Mouse (Mus musculus): ENCODE results near the gene Nf2.
A peak's percentile ranks its signal among the peaks of the same experiment; 100 is the strongest.

Gene Nf2

DNA sequence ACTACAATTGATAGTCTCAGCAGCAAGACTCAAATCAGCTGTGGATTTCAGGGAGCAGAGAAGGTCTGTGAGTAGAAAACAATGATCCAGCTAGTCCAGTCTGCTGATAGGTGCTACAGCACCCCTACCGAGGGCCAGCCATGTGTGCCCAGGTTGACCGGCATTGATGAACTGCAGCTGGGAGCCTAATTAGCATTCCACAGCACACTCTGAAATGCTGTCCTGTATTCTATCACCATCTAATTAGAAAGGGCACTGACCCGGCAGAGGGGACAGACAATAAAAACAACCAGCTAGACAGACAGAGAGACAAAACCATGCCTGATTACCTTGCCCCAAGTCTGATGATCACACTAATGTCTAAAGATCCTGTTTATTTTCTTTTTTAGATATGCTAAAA, 56.3 kb downstream of the Nf2 start:
- DNase-seq (ENCODE audit: low read depth, low spot score) = no peak

DNA sequence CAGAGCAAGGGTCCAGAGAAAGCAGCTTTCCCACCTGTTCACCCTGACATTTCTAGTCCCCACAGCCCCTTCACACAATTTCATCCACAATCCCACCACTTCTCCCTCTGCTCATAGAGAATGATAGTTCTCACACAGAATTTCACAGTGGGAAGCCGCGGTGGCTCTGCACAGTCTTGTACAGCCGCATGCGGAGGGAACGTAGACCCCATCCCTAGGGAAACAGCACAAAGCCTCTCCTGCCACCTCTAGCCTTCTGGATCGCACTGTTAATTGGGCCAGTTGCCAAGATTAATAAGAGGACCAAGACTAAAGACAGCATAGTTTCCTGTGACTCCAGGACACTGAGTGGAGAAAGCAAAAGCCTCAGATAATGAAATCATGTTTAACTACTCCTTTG, 57.8 kb downstream of the Nf2 start:
- DNase-seq (ENCODE audit: low read depth, low spot score) = no peak

DNA sequence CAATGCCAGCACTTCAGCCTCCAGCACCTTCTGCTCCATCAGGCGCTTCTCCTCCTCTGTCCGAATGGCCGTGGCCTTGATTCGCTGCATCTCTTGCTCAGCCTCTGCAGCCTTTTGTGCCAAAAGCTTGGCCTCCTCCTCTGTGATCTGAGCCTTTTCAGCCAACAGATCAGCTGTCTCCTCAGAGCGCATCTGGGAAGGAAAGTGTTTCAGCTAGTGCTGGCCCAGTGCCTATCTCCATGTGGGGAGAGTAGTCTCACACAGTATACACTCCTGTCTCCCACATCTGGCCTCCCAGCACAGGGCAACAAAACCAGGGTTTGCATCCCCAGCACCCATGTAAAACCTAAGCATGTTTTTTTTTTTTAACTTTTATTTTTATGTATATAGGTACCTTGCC, 59.6 kb downstream of the Nf2 start:
- no peak for DNase-seq (ENCODE audit: low read depth, low spot score)

DNA sequence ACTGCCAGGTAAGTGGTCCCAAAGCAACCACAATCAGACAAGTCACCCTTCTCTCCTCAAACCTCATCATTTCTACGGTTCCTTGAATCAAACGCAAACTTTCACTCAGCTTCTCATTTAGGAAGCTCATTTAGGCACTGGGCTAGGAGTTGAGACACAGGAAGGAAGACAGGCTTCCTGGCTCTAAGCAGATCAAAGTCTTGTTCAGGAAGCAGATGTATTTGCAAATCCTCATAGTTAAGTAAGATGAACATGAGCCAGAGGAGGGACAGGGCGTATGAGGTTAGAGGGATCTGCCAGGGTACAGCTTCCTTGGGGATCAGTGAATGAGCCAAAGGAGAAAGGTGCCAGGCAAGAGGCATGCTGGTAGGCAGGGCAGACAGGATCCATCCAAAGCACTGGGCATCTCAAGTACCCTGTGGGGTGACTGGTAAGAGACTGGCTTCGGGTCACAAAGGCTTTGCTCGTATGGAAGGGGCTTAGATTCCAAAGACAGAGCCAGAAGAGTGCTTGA, 64.7 kb downstream of the Nf2 start:
- DNase-seq (ENCODE audit: low read depth, low spot score) = no peak

DNA sequence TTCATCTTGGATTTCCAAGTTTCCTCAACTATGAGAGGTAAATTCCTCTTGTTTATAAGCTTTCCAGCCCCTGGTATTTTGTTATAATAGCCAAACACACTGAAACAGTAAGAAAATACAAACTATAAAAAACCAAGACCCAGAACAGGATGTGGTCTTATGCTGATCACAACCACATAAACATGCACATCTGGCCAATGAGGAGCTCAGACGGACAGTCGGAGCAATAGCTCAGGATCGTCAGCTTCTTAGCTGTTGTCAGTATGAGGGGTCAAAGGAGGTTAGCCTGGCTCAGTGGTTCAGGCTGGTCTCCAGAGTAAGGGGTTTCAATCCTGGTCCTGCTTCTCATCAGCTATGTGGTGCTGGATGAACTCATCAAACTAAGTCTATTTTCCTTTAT, 66.2 kb downstream of the Nf2 start:
- no peak for DNase-seq (ENCODE audit: low read depth, low spot score)

DNA sequence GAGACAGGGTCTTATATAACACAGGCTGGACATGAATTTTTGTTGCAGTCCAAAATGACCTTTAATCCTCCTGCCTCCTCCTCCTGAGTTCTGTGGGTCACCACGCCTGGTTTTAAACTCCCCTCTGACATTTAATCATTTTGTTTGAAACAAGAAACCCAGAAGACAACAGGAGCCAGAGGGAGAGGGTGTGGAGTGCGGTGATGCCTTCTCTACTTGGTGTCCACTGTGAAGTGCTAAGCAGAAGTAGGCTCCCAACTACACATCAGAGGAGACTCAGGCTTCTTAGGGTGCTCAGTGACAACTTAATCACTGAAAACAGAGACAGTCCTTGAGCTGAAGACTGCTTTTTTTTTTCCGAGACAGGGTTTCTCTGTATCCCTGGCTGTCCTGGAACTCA, 68.4 kb downstream of the Nf2 start:
- no peak for DNase-seq (ENCODE audit: low read depth, low spot score)

DNA sequence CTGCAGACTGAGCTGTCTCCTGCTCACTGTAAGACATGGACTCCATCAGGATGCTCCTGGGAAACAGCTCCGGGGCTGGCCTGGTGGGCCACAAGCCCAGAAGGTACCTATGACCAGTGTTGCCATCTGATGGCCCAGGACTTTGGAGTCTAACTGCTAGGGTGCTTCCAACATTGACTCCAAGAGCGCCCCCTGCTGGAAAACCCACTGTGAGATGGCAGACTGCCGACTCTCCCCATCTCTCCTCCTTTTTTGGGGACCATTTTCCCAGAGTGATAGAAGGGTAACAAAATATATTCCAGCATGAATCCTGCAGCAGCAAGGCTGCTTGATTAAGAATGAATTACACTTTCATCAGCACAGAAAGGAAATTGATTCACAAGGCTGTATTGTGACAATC, 76.4 kb downstream of the Nf2 start:
- DNase-seq (ENCODE audit: low read depth, low spot score) = peak; percentile 61

DNA sequence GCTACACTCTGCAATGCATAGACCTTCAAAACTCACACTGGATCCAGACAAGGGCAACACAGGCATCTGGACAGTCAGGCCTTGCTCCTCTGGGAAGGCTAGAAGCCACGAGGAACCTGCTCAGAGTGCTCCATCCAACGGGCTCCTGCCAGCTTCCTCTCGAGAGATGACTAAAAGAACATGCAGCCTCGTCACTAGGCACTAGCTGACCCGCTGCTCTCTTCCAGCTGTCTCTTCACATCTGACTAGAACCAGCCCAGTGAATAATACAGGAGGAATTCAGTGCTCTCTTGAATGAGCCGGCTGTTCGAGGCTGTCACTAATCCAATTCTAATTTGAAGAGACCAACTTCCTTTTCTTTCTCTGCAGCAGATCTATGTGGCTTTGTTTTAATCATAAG, 77.6 kb downstream of the Nf2 start:
- DNase-seq (ENCODE audit: low read depth, low spot score) = peak; percentile 80

DNA sequence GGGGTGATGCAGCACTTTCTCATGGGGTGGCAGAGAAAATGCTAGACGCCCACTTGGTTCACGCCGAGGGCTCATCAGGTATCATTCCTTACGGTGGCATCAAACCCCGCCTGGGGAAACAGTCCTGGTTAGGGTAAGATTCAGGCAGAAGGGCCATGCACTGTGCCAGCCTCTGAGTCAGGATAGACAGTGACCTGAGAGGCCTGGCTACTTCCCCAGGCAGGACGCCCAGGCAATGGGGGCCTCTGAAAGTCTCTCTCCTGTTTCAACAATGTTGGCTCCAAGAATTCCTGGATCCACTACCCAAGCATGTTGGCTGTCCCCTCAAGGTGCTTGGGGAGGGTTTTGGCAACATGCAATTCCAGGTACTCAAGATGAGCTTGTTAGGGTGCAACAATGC, 79.5 kb downstream of the Nf2 start:
- no peak for DNase-seq (ENCODE audit: low read depth, low spot score)

DNA sequence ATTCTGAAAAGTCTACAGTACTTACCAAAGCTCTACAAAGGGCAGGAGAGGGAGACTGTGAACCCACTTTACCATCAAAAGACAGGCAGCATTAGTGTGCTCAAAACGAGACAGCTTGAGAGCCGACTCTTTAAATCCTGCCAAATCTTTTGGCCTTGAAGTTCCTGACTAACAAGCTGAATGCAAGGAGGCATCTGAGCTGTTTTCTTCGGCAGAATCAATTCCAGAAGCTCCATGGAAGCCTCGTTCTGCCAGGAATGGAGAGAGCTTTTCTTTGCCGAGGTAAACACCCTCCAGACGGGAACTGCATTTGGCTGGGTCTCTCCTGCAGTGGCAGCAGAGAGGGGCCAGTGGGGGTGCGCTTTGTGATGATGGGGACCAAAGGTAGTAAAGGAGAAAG, 80.0 kb downstream of the Nf2 start:
- no peak for DNase-seq (ENCODE audit: low read depth, low spot score)

GRCm38 (mm10) chr11:4768399-4768798, 80.9 kb downstream of the Nf2 start:
- DNase-seq (ENCODE audit: low read depth, low spot score) = no peak

GRCm38 (mm10) chr11:4764476-4764875, 84.9 kb downstream of the Nf2 start:
- no peak for DNase-seq (ENCODE audit: low read depth, low spot score)

DNA sequence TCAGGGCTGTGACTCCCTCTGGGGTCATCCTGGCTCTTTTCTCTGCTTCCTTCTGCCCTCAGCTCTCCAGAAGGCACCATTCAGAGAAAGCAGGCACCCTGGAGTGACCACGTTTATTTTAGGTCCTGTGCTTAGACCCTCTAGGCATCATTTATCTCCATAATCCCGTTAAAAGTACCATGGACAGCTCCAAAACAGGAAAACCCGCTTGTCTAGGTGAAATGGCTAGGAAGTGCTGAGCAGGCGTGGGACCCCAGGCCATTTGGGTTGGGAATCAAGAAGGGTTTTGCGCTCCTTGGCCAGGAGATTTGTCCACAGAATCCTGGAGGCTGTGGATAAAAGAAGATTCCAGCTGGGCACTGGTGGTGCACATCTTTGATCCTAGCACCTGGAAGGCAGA, 85.7 kb downstream of the Nf2 start:
- DNase-seq (ENCODE audit: low read depth, low spot score) = peak; percentile 19

GRCm38 (mm10) chr11:4762511-4762910, 86.8 kb downstream of the Nf2 start:
- no peak for DNase-seq (ENCODE audit: low read depth, low spot score)

DNA sequence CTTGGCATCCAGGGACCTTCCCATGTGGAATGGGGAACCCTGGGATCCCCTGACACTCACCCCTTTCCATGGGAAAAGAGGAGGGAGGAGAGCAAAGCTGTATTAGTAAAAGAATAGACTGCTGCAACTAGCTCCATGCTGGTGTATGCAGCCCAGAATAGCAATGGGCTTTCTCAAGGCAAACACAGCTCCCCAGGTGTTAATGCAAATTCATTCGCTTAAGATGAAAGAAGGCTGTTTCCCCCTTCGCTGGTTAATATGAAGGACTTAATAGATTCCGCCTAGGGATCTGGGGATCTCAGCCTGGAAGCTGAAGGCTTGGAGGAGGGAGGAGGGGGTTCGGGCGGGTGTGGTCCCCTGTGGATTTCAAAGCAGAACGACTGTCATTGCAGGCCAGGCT, 87.3 kb downstream of the Nf2 start:
- no peak for DNase-seq (ENCODE audit: low read depth, low spot score)

DNA sequence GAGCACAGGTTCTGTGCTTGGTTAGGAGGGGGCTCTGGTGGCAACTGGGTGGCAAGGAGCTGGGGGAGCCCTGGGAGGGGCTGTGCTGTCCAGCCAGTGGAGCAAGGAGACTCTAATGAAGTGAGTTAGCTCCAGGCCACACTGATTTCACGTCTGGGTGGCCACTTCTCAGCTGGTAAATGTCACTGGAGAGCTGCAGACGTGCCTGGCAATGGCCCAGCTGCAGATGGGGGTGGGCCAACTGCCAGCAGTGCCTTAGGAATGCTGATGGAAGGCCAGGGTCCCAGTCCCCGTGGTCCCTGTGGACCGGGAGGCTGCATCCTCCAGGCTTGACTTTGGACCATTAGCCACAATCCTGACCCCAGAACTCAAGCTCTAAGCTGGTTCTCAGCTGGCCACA, 88.9 kb downstream of the Nf2 start:
- DNase-seq (ENCODE audit: low read depth, low spot score) = no peak

DNA sequence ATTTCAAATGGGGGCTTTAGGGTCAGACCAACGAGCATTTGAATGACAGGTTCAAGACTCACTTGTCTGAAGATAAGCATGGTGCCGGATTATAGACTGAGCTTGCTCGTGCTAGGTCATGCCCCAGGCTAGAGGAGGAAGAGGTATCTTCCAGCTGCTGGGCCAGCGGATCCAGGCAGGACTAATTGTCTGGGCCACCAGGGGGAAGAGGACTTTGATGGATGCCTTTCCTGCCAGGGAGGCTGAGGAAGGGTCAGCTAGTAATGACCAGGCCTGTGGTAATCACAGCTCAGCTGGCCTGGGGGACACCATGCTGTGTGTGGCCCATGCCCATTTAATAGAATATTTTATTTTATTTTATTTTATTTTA, 91.6 kb downstream of the Nf2 start:
- DNase-seq (ENCODE audit: low read depth, low spot score) = no peak

DNA sequence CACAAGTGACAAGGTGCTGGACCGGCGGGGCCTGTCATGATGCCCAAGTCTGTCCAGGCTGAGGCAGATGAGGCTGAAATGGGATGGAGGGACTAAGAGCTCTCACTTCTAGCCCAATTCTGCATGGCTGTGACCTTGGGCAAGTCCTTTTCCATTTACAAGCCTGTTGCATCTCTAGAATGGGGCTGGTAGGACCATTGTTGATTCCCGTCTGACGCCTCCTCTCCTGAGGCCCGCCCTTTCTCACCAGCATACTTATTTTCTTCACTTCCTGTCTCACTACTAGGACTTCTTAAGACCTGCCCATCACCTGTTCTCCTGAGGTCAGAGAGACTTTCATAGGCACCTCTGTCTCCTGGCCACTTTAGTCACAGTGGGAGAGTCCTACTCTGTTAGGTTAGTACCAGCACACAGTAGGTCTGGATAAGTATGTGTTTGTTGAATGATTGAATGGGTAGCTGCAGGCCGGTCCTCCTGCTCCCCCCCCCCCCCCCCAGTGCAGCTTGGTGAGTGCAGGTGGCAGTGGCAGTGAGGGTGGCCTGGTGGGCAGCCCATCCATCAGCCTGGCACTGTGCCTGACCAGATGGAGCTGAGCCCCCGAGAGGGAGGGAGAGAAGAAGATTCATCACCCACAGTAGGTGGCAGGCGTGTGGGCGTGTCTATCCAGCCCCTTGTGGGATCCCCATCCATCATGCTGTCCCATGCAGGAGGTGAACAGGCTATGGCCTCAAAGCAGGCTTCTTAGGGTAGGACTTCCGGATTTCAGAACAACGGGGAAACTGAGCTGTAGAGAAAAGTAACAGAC, 92.2 kb downstream of the Nf2 start:
- DNase-seq (ENCODE audit: low read depth, low spot score) = no peak

GRCm38 (mm10) chr11:4756460-4756859, 92.9 kb downstream of the Nf2 start:
- no peak for DNase-seq (ENCODE audit: low read depth, low spot score)

DNA sequence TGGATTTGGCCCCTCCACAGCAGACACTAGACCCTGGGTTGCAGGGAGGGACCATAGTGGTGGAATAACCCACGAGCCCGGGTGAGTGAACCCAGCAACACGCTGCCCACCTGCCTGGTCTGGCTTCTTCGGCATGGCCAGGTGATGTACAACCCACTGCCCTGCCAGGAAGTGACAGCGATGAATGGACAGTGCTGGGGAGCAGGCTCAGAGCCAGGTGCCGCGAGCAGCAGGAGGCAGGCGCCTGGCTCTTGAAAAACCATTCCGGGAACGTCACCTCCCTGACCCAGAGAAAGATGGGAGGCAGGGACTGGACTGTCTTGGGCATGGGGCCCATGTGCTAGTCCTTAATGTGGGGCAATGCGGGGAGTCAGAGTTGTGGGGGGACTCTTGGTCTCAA, 94.5 kb downstream of the Nf2 start:
- DNase-seq (ENCODE audit: low read depth, low spot score) = no peak

GRCm38 (mm10) chr11:4754036-4754435, 95.3 kb downstream of the Nf2 start:
- no peak for DNase-seq (ENCODE audit: low read depth, low spot score)

DNA sequence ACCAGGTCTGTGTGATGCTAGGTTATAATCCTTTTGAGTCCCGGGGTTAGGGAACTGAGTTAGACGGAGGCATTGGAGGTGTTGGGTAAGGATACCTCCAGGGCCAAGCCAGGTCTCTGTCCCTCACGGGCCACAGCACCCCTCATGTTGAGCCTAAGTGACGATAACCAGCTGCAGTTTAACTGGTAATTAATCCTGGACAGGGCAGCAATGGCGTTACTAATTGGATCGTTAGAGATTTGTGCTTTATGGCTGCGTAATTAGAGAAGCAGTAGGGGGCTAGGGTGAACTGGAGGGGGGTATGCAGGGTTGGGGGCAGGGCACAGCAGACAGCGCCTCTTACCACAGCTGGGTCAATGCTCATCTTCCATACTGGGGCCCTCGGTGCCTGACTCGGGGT, 96.5 kb downstream of the Nf2 start:
- DNase-seq (ENCODE audit: low read depth, low spot score) = no peak

GRCm38 (mm10) chr11:4750263-4750662, 99.1 kb downstream of the Nf2 start:
- peak; percentile 70 for DNase-seq (ENCODE audit: low read depth, low spot score)

DNA sequence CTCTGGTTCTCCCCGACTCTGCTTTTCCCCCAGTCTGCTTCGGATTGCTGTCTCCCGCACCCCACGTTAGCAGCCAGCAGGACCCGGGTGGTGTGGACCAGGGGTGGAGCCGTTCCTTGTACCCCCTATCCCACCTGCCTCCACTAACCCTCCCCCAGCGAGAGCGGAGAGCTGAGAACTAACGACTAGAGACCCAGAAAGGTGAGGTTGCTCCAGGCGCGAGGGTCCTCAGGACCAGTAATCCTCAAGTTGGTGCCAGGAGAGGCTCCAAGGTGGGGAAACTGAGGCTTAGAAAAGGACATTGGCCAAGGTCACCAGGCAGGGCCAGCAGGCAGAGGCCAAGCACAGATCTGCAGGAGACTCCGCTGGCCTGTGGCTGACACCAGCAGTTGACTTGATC, 102.1 kb downstream of the Nf2 start:
- DNase-seq (ENCODE audit: low read depth, low spot score) = no peak

Data from 3T3-L1 (cell line).